Mouse (Mus musculus) cerebellum, adult 2 months (tissue): ENCODE results near the gene Nox1.

Experiments used
- CTCF ChIP-seq: fragments of 200-500 bp; IDR thresholded peaks from 2 replicates; pipeline ENCODE4 v1.5.1; 2011; ENCODE audit warnings: low read depth, mild to moderate bottlenecking, control low read depth, low read length, moderate library complexity, borderline replicate concordance; ENCODE audit not compliant: insufficient read depth
- POLR2A ChIP-seq: fragments of 200-500 bp; IDR thresholded peaks from 2 replicates; pipeline ENCODE4 v1.6.1; 2011; ENCODE audit warnings: low read length, control low read depth, borderline replicate concordance; ENCODE audit not compliant: insufficient read depth

DNA sequence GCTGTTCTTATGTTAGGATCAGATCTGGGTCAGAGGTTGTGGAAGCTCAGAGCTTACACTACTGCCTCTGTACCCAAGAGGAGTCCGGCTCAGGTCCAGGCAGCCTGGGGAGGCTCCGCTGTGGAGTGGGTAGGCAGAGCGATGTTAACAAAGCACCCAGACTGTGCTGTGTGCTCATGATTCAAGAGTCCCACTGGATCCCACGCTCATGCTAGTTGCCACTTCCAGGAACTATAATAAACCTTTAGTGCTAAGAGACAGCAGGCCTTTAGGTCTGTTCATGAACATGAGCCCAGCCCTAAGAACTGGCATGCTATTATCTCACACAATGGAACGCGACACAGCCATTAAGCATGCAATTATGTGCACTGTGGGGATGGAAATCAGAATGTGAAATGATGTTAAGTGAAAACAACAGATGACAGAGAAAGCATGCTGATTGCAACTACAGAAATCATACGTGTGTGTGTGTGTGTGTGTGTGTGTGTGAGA is 10.6 kb downstream of the Nox1 start:
- TF ChIP-seq CTCF (no peak), POLR2A (no peak)
